Mouse (Mus musculus) lung, adult 2 months (tissue): Measurements from ENCODE around the gene Mt4. TPM values are rescaled to one million over a fixed set of nuclear protein-coding genes. Genes with fewer than 3 reads are reported as not detected.
A peak's percentile ranks its signal among the peaks of the same experiment; 100 is the strongest.
"Not testable (repeated sequence)": the region's sequence is repeated elsewhere in the genome, so short reads cannot be mapped to it uniquely, and the experiment has no call there.

Experiments used
- DNase-seq: peaks from one replicate; pipeline ENCODE4 v3.0.0; 2022
- H3K4me1 ChIP-seq: fragments of 200-500 bp; 2 replicates; pipeline ENCODE4 v1.6.1; 2011; ENCODE audit warnings: low read length; ENCODE audit not compliant: control insufficient read depth, insufficient read depth
- H3K4me3 ChIP-seq: fragments of 200-500 bp; replicated peaks from 2 replicates; pipeline ENCODE3; 2011; ENCODE audit warnings: low read depth, mild to moderate bottlenecking, control low read depth, low read length; ENCODE audit errors: extremely low read depth
- CTCF ChIP-seq: fragments of 200-500 bp; IDR thresholded peaks from 2 replicates; pipeline ENCODE4 v1.5.1; 2011; ENCODE audit warnings: mild to moderate bottlenecking, low read length, control low read depth; ENCODE audit not compliant: insufficient read depth
- POLR2A ChIP-seq: fragments of 200-500 bp; IDR thresholded peaks from 2 replicates; pipeline ENCODE4 v1.6.1; 2011; ENCODE audit warnings: low read depth, mild to moderate bottlenecking, control low read depth, low read length, borderline replicate concordance; ENCODE audit errors: extremely low read depth
- WGBS: fragments of 180-500 bp; shearing (Covaris S2); methylation state at CpG from one replicate; pipeline ENCODE4 v1.1.7; 2018; 5-methylcytosine and 5-hydroxymethylcytosine counted together
- polyA plus RNA-seq: library from polyadenylated mRNA; depleted of rRNA; stranded (reverse); fragments of >200 nt; gene quantifications from 2 replicates; pipeline ENCODE4 v1.2.3, GENCODE M21; 2012

Gene Mt4
- polyA plus RNA-seq, 1 experiment = 935 TPM

DNA sequence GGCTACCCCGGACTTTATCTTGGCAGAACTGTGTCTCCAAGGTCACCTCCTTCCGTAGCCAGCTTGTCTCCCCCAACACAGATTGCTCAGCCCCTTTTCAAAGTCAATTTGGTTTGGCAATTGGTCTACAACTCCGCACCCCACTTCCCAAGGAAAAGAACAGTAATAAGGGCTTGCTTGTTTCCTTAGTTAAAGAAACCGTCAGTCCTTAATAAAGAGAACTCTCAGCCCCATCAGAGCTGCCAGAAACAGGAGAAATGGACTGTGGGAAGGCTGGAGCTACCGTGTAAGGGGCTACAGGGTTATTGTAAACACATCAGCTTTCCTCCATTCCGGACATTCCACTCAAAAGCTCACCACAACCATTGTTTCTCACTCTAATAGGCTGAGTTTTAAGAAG lies 17.5 kb downstream of the Mt4 start:
- TF ChIP-seq POLR2A (no peak), CTCF (no peak)
- 43% methylated on average over 6 of the region's 6 CpGs for WGBS
- H3K4me3 ChIP-seq = no peak overlapping the region

DNA sequence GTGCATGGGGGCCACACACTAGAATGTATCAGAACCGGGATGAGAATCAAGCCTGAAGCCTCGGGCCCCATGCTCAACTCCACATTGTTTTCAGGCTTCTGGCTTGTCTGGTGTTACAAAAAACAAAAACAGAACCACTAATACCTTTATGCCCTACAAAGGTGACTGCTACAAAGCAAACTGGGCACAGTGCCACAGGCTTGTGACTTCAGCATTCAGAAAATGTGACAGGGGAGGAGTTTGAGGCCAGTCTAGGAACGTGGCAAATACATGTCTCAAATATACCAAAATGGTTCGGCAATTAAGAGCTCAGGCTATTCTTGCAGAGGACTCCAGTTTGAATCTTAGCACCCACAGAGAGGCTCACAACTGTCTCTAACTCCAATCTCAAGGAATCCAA lies 19.1 kb downstream of the Mt4 start:
- Histone ChIP-seq H3K4me1 (no peaks in the 10 kb centered on the region), H3K4me3 (no peak overlapping the region)
- DNase-seq = no peak
- 48% methylated on average over 4 of the region's 4 CpGs for WGBS
- TF ChIP-seq CTCF (no peak), POLR2A (no peak)

More for the DNA sequence above, 17.5 kb downstream of the Mt4 start:
- no peaks in the 10 kb centered on the region for H3K4me1 ChIP-seq
- DNase-seq = no peak

DNA sequence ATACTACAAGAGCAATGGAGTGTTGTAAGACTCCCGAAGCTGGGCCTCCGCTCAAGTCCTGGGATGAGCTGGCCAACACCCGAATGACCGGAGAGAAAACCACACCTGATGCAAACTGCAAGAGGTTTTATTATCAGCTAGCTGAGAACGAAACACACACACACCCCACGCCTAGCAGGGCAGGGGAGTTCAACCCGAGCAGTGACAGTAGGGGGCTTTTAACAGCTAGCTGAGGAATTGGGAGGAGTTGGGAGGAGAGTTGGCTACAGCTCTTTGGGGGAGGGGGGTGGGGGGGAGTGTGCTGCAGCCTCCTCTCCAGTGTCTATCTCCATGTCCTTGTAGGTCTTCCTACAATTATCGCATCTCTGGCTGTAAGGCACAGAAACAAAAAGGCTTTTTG lies 28.8 kb downstream of the Mt4 start:
- DNase-seq, H3K4me1 ChIP-seq, H3K4me3 ChIP-seq: not testable (repeated sequence)
- WGBS = 73% methylated on average over 8 of the region's 8 CpGs

DNA sequence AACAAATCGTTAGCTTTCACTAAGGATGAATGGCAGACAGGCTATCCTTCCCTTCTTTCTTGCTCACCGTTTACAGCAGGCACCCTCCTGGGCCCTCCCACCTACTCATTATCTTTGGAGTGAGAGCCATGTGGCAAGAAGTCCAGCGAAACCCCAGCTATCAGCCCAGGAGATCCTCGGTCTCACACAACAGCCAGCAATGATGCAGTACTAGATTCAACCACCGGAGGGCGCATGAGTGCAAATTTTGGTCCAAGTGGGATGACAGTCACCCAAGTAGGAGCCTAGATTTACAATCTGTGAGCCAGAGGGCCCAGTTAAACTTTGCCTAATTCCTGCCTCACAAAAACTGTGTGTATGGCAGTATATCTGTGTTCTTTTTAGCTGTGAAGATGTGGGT lies 30.2 kb downstream of the Mt4 start:
- DNase-seq = peak; percentile 95
- 5% methylated on average over 6 of the region's 6 CpGs for WGBS
- TF ChIP-seq POLR2A (no peak), CTCF (peak; percentile 89)
- no peak overlapping the region for H3K4me3 ChIP-seq
- peaks cover 8% of the 10 kb centered on the region for H3K4me1 ChIP-seq

DNA sequence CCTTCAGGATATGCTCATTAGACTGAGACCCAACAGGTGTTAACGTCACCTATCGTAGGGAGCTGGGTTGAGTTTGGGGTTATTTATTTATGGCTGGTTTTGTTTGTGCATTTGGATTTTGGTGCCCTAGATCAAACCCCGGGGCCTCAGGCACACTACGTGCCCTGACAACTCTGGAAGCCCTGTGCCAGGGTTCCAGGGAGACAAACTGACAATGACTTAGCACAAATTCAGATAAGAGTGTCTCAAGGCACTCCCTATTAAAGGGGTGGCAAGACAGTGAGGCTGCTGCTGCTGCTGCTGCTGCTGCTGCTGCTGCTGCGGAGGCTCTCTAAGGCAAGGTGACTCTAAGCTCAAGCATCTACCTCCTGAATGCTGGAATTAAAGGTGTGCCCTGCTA lies 32.5 kb downstream of the Mt4 start:
- TF ChIP-seq POLR2A = no peak
- TF ChIP-seq CTCF = no peak
- WGBS = 95% methylated on average over 5 of the region's 5 CpGs

DNA sequence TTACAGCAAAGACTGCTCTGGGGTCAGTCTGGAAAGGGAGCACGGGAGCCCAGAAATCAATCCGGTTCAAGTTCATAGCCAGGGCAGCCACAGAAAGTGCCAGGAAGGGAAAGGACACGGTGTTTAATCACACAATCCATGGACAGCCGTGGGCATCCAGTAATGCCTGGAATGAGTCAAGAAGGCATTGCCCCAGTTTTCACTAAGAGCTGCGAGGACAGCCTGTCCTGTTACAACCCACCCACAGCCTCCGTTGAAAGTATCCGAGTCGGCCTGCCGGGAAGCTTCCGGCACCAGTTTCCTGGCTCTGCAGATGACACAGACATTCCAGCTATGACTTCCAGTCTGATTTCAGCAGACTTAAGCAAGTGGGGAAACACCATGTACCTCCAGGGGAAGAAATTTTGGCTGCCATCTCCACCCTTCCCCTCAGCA lies 34.3 kb downstream of the Mt4 start:
- Histone ChIP-seq H3K4me1 (peaks cover 12% of the 10 kb centered on the region), H3K4me3 (peak overlapping the region; percentile 2)
- WGBS = 20% methylated on average over 10 of the region's 10 CpGs
- TF ChIP-seq CTCF = no peak
- no peak for TF ChIP-seq POLR2A
- no peak for DNase-seq

More for the DNA sequence above, 32.5 kb downstream of the Mt4 start:
- Histone ChIP-seq H3K4me3 (no peak overlapping the region), H3K4me1 (peaks cover 12% of the 10 kb centered on the region)
- DNase-seq = no peak

DNA sequence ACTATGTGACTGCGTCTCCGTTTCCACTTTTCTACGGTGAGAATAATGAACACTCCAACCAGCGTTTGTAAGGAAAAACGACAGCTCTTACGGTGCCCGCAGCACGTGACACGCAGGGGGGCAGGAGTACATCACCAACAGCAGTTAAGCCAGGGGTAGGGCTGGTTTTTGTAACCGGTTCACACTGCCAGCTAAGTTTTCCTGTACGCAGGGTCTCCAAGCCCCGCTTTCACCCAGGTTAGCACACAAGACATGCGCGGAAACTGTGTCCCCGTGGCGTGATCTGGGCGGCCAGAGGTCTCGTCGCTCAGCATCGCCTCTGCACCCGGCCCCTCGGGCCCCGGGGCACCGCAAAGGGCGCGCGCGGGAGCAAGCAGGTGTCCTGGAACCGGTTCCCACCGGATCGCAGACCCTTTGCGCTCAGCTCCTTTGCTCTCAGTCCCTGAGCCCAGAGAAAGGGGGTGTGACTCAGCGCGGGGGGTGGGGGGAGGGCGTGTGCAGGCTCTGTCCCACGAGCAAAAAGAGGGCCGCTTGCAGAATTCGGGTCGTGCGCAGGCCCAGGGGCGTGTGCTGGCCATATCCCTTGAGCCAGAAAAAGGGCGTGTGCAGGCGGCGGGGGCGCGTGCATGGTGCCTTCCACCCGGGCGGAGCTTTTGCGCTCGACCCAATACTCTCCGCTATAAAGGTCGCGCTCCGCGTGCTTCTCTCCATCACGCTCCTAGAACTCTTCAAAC lies 35.2 kb downstream of the Mt4 start, which contains the start of gene Mt2:
Gene Mt2, plus strand, starts transcription at position 590 of the 734 bp plus-strand sequence.
- WGBS = under 1% methylated on average over 56 of the region's 56 CpGs
- Histone ChIP-seq H3K4me1 (peaks cover 12% of the 10 kb centered on the region), H3K4me3 (peak within 1 kb of the TSS; percentile 46)
- TF ChIP-seq POLR2A = no peak
- no peak for TF ChIP-seq CTCF
- DNase-seq = peak; percentile 29

DNA sequence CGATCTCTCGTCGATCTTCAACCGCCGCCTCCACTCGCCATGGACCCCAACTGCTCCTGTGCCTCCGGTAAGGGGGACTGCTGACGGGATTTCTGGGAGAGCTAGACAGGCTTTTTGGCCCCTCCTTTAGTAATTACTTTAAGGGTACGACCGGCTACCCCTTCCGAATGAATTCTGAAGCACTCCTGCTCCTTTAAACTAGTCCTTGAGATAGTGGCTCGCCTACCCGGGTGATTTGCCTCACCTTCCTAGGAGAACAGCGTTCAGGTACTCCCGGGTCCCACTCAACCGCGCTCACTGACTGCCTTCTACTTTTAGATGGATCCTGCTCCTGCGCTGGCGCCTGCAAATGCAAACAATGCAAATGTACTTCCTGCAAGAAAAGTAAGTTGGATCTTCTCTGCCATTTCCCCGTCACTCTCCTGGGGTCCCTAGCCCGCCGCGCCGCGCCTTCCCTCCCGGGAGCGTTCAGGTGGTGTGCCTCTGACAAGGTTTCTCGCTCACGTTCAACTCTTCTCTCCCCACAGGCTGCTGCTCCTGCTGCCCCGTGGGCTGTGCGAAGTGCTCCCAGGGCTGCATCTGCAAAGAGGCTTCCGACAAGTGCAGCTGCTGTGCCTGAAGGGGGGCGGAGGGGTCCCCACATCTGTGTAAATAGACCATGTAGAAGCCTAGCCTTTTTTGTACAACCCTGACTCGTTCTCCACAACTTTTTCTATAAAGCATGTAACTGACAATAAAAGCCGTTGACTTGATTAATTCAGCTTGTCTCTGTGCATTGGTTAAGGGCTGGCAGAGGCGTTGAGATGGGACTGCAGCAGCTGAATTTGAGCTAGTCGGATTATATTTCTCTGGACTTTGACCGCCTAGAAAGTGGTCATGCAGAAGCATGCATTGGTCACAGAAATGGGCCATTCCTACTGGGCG lies 36.1 kb downstream of the Mt4 start:
- Histone ChIP-seq H3K4me3 (peak overlapping the region; percentile 46), H3K4me1 (peaks cover 12% of the 10 kb centered on the region)
- TF ChIP-seq CTCF (no peak), POLR2A (no peak)
- peak; percentile 50 for DNase-seq
- 4% methylated on average over 39 of the region's 39 CpGs for WGBS

DNA sequence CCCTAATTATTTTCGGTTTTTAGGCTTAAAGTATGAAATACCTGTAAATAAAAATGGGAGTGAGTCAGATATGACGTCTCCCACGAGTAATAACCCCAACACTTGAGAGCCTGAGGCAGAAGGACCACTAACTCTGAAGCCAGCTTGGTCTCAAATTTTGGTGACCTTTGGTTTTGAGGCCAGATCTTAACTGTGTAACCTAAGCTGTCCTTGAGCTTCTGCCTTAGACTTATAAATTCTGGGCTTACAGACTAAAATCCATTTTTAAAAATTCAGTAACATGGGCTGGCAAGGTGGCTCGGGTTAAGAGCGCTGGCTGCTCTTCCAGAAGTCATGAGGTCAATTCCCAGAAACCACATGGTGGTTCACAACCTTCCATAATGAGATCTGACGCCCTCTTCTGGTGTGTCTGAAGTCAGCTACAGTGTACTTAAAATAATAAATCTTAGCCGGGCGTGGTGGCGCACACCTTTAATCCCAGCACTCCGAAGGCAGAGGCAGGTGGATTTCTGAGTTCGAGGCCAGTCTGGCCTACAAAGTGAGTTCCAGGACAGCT lies 36.9 kb downstream of the Mt4 start:
- Histone ChIP-seq H3K4me3 (no peak overlapping the region), H3K4me1 (peaks cover 12% of the 10 kb centered on the region)
- WGBS = 59% methylated on average over 11 of the region's 11 CpGs
- no peak for DNase-seq
- TF ChIP-seq POLR2A = no peak
